ENCODE assay signal across 12 mouse cellular contexts in genomic region chr9:20638552-20638951, GRCm38 (mm10).
"Had no signal": no experiment of that assay in that cellular context is flagged by ENCODE, and none has a peak within 500 bp of the region (broad histone marks: within the 10 kb centered on the region; RNA-seq: fewer than 3 reads in every experiment).

No protein-coding gene starts in this region.

- H3K9ac ChIP-seq: limb, embryonic 15.5 days; liver, embryonic 12.5 days; lung, embryonic 14.5 days; midbrain, embryonic 15.5 days; neural tube, embryonic 12.5 days had no signal

- H3K9me3 ChIP-seq: limb, embryonic 15.5 days; liver, embryonic 12.5 days; megakaryocyte, embryonic 14.5 days; midbrain, embryonic 15.5 days; neural tube, embryonic 12.5 days had no signal

- H3K27me3 ChIP-seq: limb, embryonic 15.5 days; liver, embryonic 12.5 days; megakaryocyte, embryonic 14.5 days; midbrain, embryonic 15.5 days; neural tube, embryonic 12.5 days had no signal

- H3K27ac ChIP-seq: limb, embryonic 15.5 days; liver, embryonic 12.5 days; macrophage; midbrain, embryonic 15.5 days; neural tube, embryonic 12.5 days; stomach, postnatal 0 days had no signal

- DNase-seq: kidney, adult 8-10 months; kidney, postnatal 25 days; lung, embryonic 14.5 days; lung, postnatal 10 days had no signal

- ATAC-seq: liver, embryonic 12.5 days; midbrain, embryonic 15.5 days had no signal

- H3K4me2 ChIP-seq: limb, embryonic 15.5 days; liver, embryonic 12.5 days; lung, embryonic 14.5 days; midbrain, embryonic 11.5 days; midbrain, embryonic 15.5 days; neural tube, embryonic 12.5 days had no signal

- H3K4me3 ChIP-seq: limb, embryonic 15.5 days; liver, embryonic 12.5 days; megakaryocyte, embryonic 14.5 days; midbrain, embryonic 15.5 days; neural tube, embryonic 12.5 days had no signal
